Mouse (Mus musculus) E14TG2a.4 (cell line): ENCODE measurements around the gene Iqcm.

Experiments used
- CTCF ChIP-seq: conservative IDR thresholded peaks from 2 replicates; pipeline ENCODE4 v1.5.1; 2014; ENCODE audit warnings: low read length
- POU5F1 ChIP-seq: IDR thresholded peaks from 2 replicates; pipeline ENCODE4 v1.6.1; 2014; ENCODE audit warnings: low read length, borderline replicate concordance

DNA sequence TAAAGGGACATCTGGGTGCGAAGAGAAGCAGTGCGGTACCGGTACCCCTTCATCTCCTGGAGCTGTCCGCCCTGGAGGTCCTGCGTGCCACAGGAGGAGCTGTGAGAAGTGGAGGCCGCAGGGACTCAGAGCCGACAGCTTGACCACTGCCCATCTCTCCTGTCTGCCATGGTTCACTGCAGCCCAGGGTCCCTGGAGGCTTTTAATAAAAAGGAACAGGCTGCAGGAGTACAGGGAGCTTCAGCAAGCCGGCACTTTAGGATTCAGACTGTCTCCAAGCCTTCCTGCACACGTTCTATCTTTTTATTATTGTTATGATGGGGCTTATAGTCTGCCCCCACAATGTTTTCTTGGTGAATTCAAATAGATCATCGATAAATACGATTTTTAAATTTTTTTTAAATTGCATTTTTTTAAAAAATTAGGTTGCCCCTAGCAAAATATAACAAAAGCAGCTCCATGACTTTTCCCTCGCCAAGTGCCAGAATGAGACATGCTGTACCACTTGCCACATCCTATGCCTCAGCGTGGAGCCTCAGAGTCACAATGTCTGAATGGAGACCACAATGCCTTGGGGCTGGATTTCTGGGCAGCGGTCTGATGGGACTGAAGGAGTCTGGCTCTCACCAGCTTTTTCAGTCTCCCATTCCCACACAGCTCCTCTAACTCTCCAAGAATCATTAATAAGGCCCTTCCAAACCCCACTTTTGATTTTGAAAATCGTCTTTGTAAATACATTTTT lies 469.3 kb downstream of the Iqcm start:
- TF ChIP-seq CTCF (no peak), POU5F1 (no peak)
